ENCODE assay signal across 12 mouse cellular contexts in the genomic region with DNA sequence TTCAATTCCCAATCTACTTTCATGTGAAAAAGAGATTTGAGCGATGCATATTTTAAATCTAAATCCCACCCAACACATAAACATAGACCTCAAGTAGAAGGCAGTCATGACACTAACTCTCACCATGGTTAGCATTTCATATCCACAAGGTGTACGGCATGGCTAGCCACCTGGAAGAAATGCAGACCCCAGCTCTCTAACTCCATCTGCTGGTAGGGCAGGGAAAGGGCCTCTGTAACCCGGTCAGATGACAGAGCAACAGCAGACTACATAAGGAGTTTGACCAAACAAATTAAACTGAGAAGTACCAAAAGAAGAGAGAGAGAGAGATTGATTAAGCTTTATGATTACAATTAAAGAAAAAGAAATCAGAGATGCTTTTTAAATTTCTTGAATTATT.
DNase-seq lines count a peak whose midpoint lies in the region; ATAC-seq and TF ChIP-seq lines count a peak whose summit lies in the region.
"Had no signal": no experiment of that assay in that cellular context is flagged by ENCODE, and none has a peak within 500 bp of the region (broad histone marks: within the 10 kb centered on the region; RNA-seq: fewer than 3 reads in every experiment).

No protein-coding gene starts in this region.

- TF ChIP-seq POLR2A in cerebellum, adult 2 months (IDR thresholded peaks at IDR 0.05; ENCODE audit: borderline replicate concordance, insufficient read depth, low read length): no peak
- no peak for TF ChIP-seq POLR2A in CH12.LX (IDR thresholded peaks at IDR 0.05; ENCODE audit: low read depth, low read length)
- TF ChIP-seq POLR2A in cortical plate, adult 2 months (IDR thresholded peaks at IDR 0.05; ENCODE audit: extremely low read depth, insufficient read depth, low read length): no peak

- peaks cover 23 to 64% of the 10 kb centered on the region in 2 experiments for H3K36me3 ChIP-seq in CH12.LX (replicated peaks in 1 of 2; ENCODE audit: control insufficient read depth in 1 of 2, insufficient read depth in 1 of 2, low read length in 1 of 2)
- H3K36me3 ChIP-seq: heart, embryonic 15.5 days had no signal

- H3K4me2 ChIP-seq in CH12.LX (ENCODE audit: insufficient read depth, low read depth, poor library complexity, severe bottlenecking): no peak overlapping the region
- H3K4me2 ChIP-seq: heart, embryonic 15.5 days; limb, embryonic 15.5 days had no signal

- in situ Hi-C loops in CH12.LX (cut with MboI; ENCODE audit: low pct_ligation_motif_present, low pct_unique_long_range_greater_than_20kb, low sequenced_read_pairs): no loop called here

- peak; percentile 20; the same call in 1 of the 2 replicates for TF ChIP-seq CTCF in cerebellum, adult 2 months (IDR thresholded peaks at IDR 0.05; ENCODE audit: borderline replicate concordance, insufficient read depth, low read depth, low read length)
- peak; percentile 73 for TF ChIP-seq CTCF in layer of hippocampus, adult 2 months (conservative IDR thresholded peaks at IDR 0.05)
- TF ChIP-seq CTCF in CH12.LX (conservative IDR thresholded peaks at IDR 0.05 in 1 of 2, IDR thresholded peaks at IDR 0.05 in 1 of 2; ENCODE audit: low read depth in 2 of 2, low read length in 2 of 2): peak; percentile 64 to 67
- TF ChIP-seq CTCF in cortical plate, adult 2 months (IDR thresholded peaks at IDR 0.05; ENCODE audit: extremely low read depth, insufficient read depth, low read length): peak; percentile 44

- H3K27me3 ChIP-seq in cerebellum, adult 2 months (ENCODE audit: control insufficient read depth, insufficient read depth, low read length): no peaks in the 10 kb centered on the region
- no peaks in the 10 kb centered on the region for H3K27me3 ChIP-seq in CH12.LX (replicated peaks)
- H3K27me3 ChIP-seq: heart, embryonic 15.5 days; limb, embryonic 15.5 days had no signal

- dilution Hi-C loops in CH12.LX (cut with MboI; ENCODE audit: extremely low pct_ligation_motif_present, extremely low pct_unique_long_range_greater_than_20kb, low sequenced_read_pairs): no loop called here

- TF ChIP-seq EP300 in CH12.LX (IDR thresholded peaks at IDR 0.05; ENCODE audit: low read length): no peak

- H3K79me2 ChIP-seq in CH12.LX (replicated peaks; ENCODE audit: control insufficient read depth, extremely low read depth, insufficient read depth, poor library complexity, severe bottlenecking): no peaks in the 10 kb centered on the region

- H3K9me3 ChIP-seq in CH12.LX (replicated peaks; ENCODE audit: low read length): no peaks in the 10 kb centered on the region
- H3K9me3 ChIP-seq: heart, embryonic 15.5 days; limb, embryonic 15.5 days had no signal

- no peak overlapping the region for H3K27ac ChIP-seq in cerebellum, adult 2 months (ENCODE audit: insufficient read depth, low read length)
- no peak overlapping the region for H3K27ac ChIP-seq in layer of hippocampus, adult 2 months
- no peak overlapping the region for H3K27ac ChIP-seq in CH12.LX (ENCODE audit: insufficient read depth, low read depth)
- H3K27ac ChIP-seq in cortical plate, adult 2 months (ENCODE audit: insufficient read depth, low read length): no peak overlapping the region
- H3K27ac ChIP-seq: heart, embryonic 15.5 days; limb, embryonic 15.5 days had no signal

- 94% methylated on average over 3 of the region's 3 CpGs for WGBS in cerebellum, adult 2 months

- no peak overlapping the region for H3K4me3 ChIP-seq in cerebellum, adult 2 months (replicated peaks; ENCODE audit: insufficient read depth, low read depth, low read length)
- H3K4me3 ChIP-seq in layer of hippocampus, adult 2 months: no peak overlapping the region
- H3K4me3 ChIP-seq in CH12.LX (replicated peaks in 1 of 3; ENCODE audit: low read depth in 2 of 3, low read length in 2 of 3, poor library complexity in 1 of 3): no peak overlapping the region
- H3K4me3 ChIP-seq in cortical plate, adult 2 months (ENCODE audit: insufficient read depth, low read length): no peak overlapping the region
- H3K4me3 ChIP-seq: heart, embryonic 15.5 days; limb, embryonic 15.5 days had no signal

- TF ChIP-seq RAD21 in CH12.LX (IDR thresholded peaks at IDR 0.05; ENCODE audit: low read depth, low read length): peak; percentile 35

- DNase-seq in cerebellum, adult 2 months: no peak
- no peak for DNase-seq in cerebellum, adult 8-10 months
- no peak for DNase-seq in layer of hippocampus, adult 2 months (ENCODE audit: low spot score in 2 of 2)
- DNase-seq in layer of hippocampus, postnatal 36 days: no peak
- peak; percentile 31 for DNase-seq in CH12.LX (ENCODE audit: extremely low read depth)
- DNase-seq in layer of hippocampus, postnatal 10 days (ENCODE audit: low spot score in 2 of 2): no peak
- DNase-seq: thymus, adult 18-20 months had no signal

- H3K9ac ChIP-seq in CH12.LX (ENCODE audit: insufficient read depth, low read depth): no peak overlapping the region
- H3K9ac ChIP-seq: heart, embryonic 15.5 days; limb, embryonic 15.5 days had no signal

- ATAC-seq in granulocyte monocyte progenitor cell, adult 5-6 weeks (replicated peaks; ENCODE audit: poor library complexity, severe bottlenecking): no peak
- ATAC-seq: midbrain, embryonic 16.5 days had no signal

- no peaks in the 10 kb centered on the region for H3K4me1 ChIP-seq in cerebellum, adult 2 months (ENCODE audit: control insufficient read depth, insufficient read depth, low read length)
- H3K4me1 ChIP-seq in CH12.LX (ENCODE audit: control insufficient read depth in 1 of 2, insufficient read depth in 2 of 2): peaks cover 0 to 13% of the 10 kb centered on the region in 2 experiments; a peak in 3 of 4 replicates
- peaks cover 2% of the 10 kb centered on the region; the same call in 1 of the 2 replicates for H3K4me1 ChIP-seq in cortical plate, adult 2 months (ENCODE audit: control insufficient read depth, insufficient read depth, low read length)
- H3K4me1 ChIP-seq: limb, embryonic 15.5 days had no signal

TF ChIP-seq in CH12.LX, 34 proteins besides CTCF, POLR2A, EP300 and RAD21:
- TF ChIP-seq NRF1 (IDR thresholded peaks at IDR 0.05; ENCODE audit: low read depth, low read length): no peak
- TF ChIP-seq JUND (conservative IDR thresholded peaks at IDR 0.05; ENCODE audit: low read depth, low read length): no peak
- no peak for TF ChIP-seq ZNF384 (IDR thresholded peaks at IDR 0.05; ENCODE audit: low read depth, low read length)
- TF ChIP-seq MXI1 (IDR thresholded peaks at IDR 0.05; ENCODE audit: low read depth, low read length): no peak
- TF ChIP-seq ZMIZ1 (IDR thresholded peaks at IDR 0.05; ENCODE audit: low read depth, low read length): no peak
- no peak for TF ChIP-seq NELFE (IDR thresholded peaks at IDR 0.05; ENCODE audit: low read depth, low read length)
- TF ChIP-seq MAFK (IDR thresholded peaks at IDR 0.05; ENCODE audit: insufficient replicate concordance, low read length): no peak
- TF ChIP-seq HCFC1 (IDR thresholded peaks at IDR 0.05; ENCODE audit: low read depth, low read length): no peak
- TF ChIP-seq KAT2A (IDR thresholded peaks at IDR 0.05; ENCODE audit: insufficient replicate concordance, low read length): no peak
- no peak for TF ChIP-seq USF1 (IDR thresholded peaks at IDR 0.05; ENCODE audit: low read depth, low read length)
- TF ChIP-seq USF2 (conservative IDR thresholded peaks at IDR 0.05; ENCODE audit: low read depth, low read length): no peak
- TF ChIP-seq SIN3A (IDR thresholded peaks at IDR 0.05; ENCODE audit: low read length): no peak
- TF ChIP-seq ZKSCAN1 (IDR thresholded peaks at IDR 0.05; ENCODE audit: borderline replicate concordance, low read depth, low read length): no peak
- TF ChIP-seq UBTF (IDR thresholded peaks at IDR 0.05; ENCODE audit: low read depth, low read length): no peak
- no peak for TF ChIP-seq ELF1 (IDR thresholded peaks at IDR 0.05; ENCODE audit: low read depth, low read length)
- TF ChIP-seq MEF2A (IDR thresholded peaks at IDR 0.05; ENCODE audit: borderline replicate concordance, low read depth, low read length): no peak
- TF ChIP-seq PAX5 (IDR thresholded peaks at IDR 0.05; ENCODE audit: low read length): no peak
- no peak for TF ChIP-seq GABPA (IDR thresholded peaks at IDR 0.05; ENCODE audit: insufficient replicate concordance, low read depth, low read length)
- TF ChIP-seq ETS1 (conservative IDR thresholded peaks at IDR 0.05; ENCODE audit: low read depth, low read length): no peak
TF ChIP-seq in CH12.LX: peak in this region for 0.

Comparison
In these comparisons a context has a peak if more than half of its experiments do, and no peak if none do; other contexts are left out.
1. CTCF ChIP-seq: peak in every context shown above with its lines; median percentile 73 in layer of hippocampus, adult 2 months; 66 in CH12.LX; 44 in cortical plate, adult 2 months; 20 in cerebellum, adult 2 months.